Mouse (Mus musculus) intestine, postnatal 0 days (tissue): ENCODE measurements around the gene Efna5. TPM values are rescaled to one million over a fixed set of nuclear protein-coding genes. Genes with fewer than 3 reads are reported as not detected.

ENCODE experiments used
- ATAC-seq: fragments of 200-750 bp; cut with Nextera tagmentation; 2 replicates; pipeline ENCODE4 v1.8.0; 2017; ENCODE audit warnings: mild to moderate bottlenecking, moderate TSS enrichment, moderate library complexity
- H3K27ac ChIP-seq: fragments of 300-500 bp; sonication (generic); 2 replicates; pipeline ENCODE4 v1.5.1; 2014; ENCODE audit warnings: mild to moderate bottlenecking, low read depth, low read length, moderate library complexity
- H3K27me3 ChIP-seq: fragments of 300-500 bp; sonication (generic); replicated peaks from 2 replicates; pipeline ENCODE4 v1.6.1; 2014; ENCODE audit warnings: low read length, mixed read lengths; ENCODE audit not compliant: control insufficient read depth, insufficient read depth
- H3K36me3 ChIP-seq: fragments of 300-500 bp; sonication (generic); 2 replicates; pipeline ENCODE4 v1.6.1; 2014; ENCODE audit warnings: mild to moderate bottlenecking, moderate library complexity; ENCODE audit not compliant: control insufficient read depth, insufficient read depth
- H3K4me1 ChIP-seq: fragments of 300-500 bp; sonication (generic); replicated peaks from 2 replicates; pipeline ENCODE4 v1.6.1; 2014; ENCODE audit warnings: antibody characterized with exemption, low read length, mixed read lengths; ENCODE audit not compliant: control insufficient read depth, insufficient read depth
- H3K4me2 ChIP-seq: fragments of 300-500 bp; sonication (generic); replicated peaks from 2 replicates; pipeline ENCODE4 v1.6.1; 2014; ENCODE audit warnings: low read depth, mild to moderate bottlenecking, moderate library complexity
- H3K4me3 ChIP-seq: fragments of 300-500 bp; sonication (generic); 2 replicates; pipeline ENCODE4 v1.5.1; 2014; ENCODE audit warnings: low read depth, low read length
- H3K9ac ChIP-seq: fragments of 300-500 bp; sonication (generic); 2 replicates; pipeline ENCODE4 v1.6.1; 2014; ENCODE audit warnings: mild to moderate bottlenecking, low read depth, low read length
- H3K9me3 ChIP-seq: fragments of 300-500 bp; sonication (generic); 2 replicates; pipeline ENCODE4 v1.6.1; 2016; ENCODE audit warnings: mixed run types; ENCODE audit not compliant: control insufficient read depth
- CTCF ChIP-seq: sonication (generic); IDR thresholded peaks from 2 replicates; pipeline ENCODE4 v1.5.1; 2016; ENCODE audit warnings: low read depth, mild to moderate bottlenecking, control low read depth, antibody characterized with exemption, moderate library complexity
- WGBS: fragments of 180-500 bp; shearing (Covaris S2); extraction: QIAGEN DNeasy Blood & Tissue Kit; methylation state at CpG from one replicate; pipeline ENCODE4 v1.1.7; 2014; 5-methylcytosine and 5-hydroxymethylcytosine counted together
- polyA plus RNA-seq: library from polyadenylated mRNA; unstranded; fragments of >200 nt; fragmentation: Nextera tagmentation; extraction: Ambion mirVana; gene quantifications from 2 replicates; pipeline ENCODE4 v1.2.1, GENCODE M21; 2015

Efna5 gene
- polyA plus RNA-seq: 8.6 and 10.5 TPM in 2 replicates

DNA sequence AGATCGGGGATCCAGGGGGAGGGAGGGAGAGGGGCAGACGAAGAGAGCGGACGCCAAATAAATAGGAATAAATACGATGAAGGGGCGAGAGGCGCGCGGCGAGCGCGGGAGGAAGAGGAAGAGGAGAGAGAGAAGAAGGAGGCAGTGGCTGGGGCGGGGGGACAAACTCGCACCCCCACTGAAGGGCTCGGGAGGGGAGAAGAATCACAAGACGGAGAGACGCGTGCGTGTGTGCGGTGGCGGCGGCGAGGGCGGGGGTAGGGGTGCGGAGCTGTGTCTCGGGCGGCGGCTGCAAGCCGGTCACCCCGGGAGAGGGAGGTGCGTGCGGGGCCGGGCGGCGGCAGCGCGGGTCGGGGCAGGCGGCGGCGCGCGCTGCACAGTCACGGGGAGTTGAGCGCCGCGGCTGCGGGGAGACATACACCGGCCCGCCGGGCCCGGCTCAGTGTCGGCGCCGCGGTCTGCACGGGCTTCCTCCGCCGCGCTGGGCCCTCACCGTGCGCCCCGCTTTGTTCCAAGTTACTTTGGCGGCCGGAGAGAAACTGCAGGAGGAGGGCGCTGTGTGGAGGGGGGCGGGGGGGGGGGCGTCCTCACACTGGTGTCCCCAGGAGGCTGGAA, at the start of gene Efna5:
Efna5 (minus strand) TSS at position 142 of the 615 bp plus-strand sequence.
- no peak for TF ChIP-seq CTCF
- under 1% methylated on average over 35 of the region's 68 CpGs for WGBS
- Histone ChIP-seq H3K4me1 (no peaks in the 10 kb centered on the region), H3K36me3 (no peaks in the 10 kb centered on the region), H3K27ac (peak within 1 kb of the TSS; percentile 69), H3K4me2 (peak within 1 kb of the TSS; percentile 98), H3K27me3 (peaks cover 34% of the 10 kb centered on the region), H3K9me3 (no peaks in the 10 kb centered on the region), H3K9ac (peak within 1 kb of the TSS; percentile 54), H3K4me3 (peak within 1 kb of the TSS; percentile 76)
- peak; percentile 24; the same call in 1 of the 2 replicates for ATAC-seq

DNA sequence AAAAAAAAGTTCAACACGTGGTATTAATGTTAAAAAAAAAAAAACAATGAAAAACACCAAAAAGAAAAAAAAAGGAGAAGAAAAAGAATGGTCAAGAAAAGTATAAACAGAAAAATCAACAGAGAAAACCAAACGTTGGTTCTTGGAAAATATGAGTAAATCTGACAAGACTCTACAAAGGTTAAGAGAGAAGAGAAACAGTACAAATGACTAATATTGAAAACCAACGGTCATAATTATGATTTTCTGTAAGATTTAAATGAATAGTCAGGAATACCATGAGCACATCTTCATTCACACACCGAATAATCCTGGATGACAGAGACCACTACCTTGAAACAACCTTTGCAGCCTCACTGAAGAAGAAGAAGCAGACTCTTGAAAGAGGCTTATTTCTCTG, 34.2 kb upstream of the Efna5 start:
- Histone ChIP-seq H3K9me3 (no peaks in the 10 kb centered on the region), H3K36me3 (no peaks in the 10 kb centered on the region), H3K4me3 (no peak overlapping the region), H3K27ac (no peak overlapping the region), H3K27me3 (no peaks in the 10 kb centered on the region), H3K4me2 (no peak overlapping the region), H3K4me1 (no peaks in the 10 kb centered on the region), H3K9ac (no peak overlapping the region)
- ATAC-seq: no peak
- no peak for TF ChIP-seq CTCF
- 82% methylated on average over 4 of the region's 4 CpGs for WGBS

DNA sequence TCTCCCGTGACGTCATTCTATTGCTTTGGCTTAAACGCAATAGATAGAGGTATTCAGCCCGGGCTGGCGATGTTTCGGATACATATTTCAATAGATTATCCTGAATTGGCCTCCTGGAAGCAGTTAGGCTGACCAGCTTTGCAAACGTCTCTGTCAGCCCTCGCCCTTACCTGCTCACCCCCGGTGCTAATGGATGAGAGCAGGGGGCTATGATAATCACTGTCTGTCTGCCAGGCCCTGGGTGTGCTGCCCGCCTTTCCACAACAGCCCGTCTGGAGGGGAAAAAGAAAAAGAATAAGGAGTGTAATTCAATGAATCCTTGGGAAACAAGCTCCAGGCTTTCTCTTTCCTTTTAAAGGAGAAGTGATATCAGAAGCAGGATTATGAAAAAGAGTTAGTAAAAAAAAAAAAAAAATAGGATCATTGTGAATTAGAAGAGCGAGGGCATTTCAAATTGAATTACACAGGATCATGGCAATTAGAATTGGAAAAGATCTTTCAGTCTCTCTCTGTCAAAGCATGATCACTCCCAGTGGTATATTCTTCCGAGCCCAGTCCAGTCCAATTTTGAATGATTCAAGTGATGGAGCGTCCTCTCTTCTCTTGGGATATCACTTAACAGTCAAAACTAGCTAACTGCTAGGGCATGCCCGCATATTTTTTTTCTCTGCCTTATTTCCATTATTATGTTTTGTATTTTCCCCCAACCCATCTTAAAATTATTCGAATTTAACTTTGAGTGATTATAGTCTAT, 24.8 kb upstream of the Efna5 start:
- Histone ChIP-seq H3K36me3 (no peaks in the 10 kb centered on the region), H3K27ac (no peak overlapping the region), H3K4me3 (no peak overlapping the region), H3K27me3 (no peaks in the 10 kb centered on the region), H3K9me3 (no peaks in the 10 kb centered on the region), H3K4me2 (no peak overlapping the region), H3K9ac (no peak overlapping the region), H3K4me1 (no peaks in the 10 kb centered on the region)
- TF ChIP-seq CTCF: no peak
- ATAC-seq: no peak
- WGBS: 75% methylated on average over 16 of the region's 16 CpGs

DNA sequence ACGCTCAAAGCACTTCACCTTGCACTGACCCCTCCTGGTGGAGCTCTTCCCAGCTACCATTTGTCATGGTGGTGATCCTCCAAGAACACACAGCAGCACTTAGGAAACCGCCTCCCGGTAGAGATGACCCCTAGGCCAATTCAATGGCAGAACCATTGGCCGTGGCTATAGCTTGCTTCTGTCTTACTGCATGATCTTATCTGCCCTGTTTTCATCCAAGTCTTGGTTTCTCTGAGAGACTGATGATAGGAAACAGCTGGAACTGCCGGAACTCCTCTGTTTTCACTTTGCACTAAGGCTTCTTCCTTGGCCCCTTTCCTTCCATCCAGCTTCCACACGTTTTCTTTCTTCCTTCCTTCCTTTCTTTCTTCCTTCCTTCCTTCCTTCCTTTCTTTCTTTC, 17.9 kb upstream of the Efna5 start:
- Histone ChIP-seq H3K27ac (no peak overlapping the region), H3K4me1 (no peaks in the 10 kb centered on the region), H3K4me2 (no peak overlapping the region), H3K4me3 (no peak overlapping the region), H3K36me3 (no peaks in the 10 kb centered on the region), H3K27me3 (no peaks in the 10 kb centered on the region), H3K9me3 (no peaks in the 10 kb centered on the region), H3K9ac (no peak overlapping the region)
- 70% methylated on average over 6 of the region's 6 CpGs for WGBS
- ATAC-seq: no peak
- TF ChIP-seq CTCF: no peak

DNA sequence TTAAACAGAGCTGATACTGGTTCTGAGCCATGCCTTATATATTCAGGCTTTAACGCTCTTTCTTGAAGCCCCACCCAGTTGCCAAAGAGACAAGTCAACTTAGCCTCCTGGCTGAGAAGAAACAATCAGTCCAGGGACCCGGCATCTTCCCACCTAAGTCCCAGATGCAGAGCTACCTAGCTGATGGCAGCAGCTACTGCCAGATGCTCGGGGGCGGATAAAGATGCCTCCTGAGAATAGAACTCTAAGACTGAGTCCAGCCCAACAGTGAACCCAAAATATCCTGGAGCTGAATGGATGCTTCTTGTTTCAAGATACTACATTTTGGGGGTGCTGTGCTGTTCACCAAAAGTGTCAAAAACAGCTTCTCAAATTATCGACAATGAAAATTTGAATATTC, 8.9 kb upstream of the Efna5 start:
- no peak for TF ChIP-seq CTCF
- WGBS: 82% methylated on average over 5 of the region's 5 CpGs
- H3K9me3 ChIP-seq: no peaks in the 10 kb centered on the region
- no peak overlapping the region for H3K4me3 ChIP-seq
- H3K4me2 ChIP-seq: no peak overlapping the region
- H3K27ac ChIP-seq: no peak overlapping the region
- ATAC-seq: no peak
- H3K9ac ChIP-seq: no peak overlapping the region
- H3K27me3 ChIP-seq: 0 out of 2 replicates have a peak, but pooled peaks cover 3% of the 10 kb centered on the region
- no peaks in the 10 kb centered on the region for H3K36me3 ChIP-seq
- no peaks in the 10 kb centered on the region for H3K4me1 ChIP-seq

DNA sequence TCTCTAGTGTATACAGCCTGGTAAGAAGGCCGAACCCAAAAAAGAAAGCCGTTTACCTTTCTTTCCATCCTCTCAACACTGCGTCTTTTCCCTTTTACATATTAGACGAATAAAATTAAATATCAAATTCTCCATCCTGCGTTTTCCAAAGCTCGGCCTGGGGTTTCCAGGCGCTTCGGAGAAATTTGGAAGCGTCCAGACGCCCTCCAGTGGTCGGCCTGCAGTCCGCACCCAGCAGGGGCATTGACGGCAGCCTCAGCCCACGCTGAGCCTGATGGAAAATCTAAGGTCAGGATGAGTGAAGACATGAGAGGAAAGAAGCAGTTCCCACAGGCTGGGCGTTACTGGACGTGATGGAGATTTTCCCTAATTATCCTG, 3.0 kb upstream of the Efna5 start:
- peaks cover 32% of the 10 kb centered on the region for H3K27me3 ChIP-seq
- no peaks in the 10 kb centered on the region for H3K36me3 ChIP-seq
- peak; percentile 89 for TF ChIP-seq CTCF
- H3K4me1 ChIP-seq: no peaks in the 10 kb centered on the region
- peak overlapping the region; percentile 76 for H3K4me3 ChIP-seq
- peak overlapping the region; percentile 98 for H3K4me2 ChIP-seq
- no peak overlapping the region for H3K27ac ChIP-seq
- no peaks in the 10 kb centered on the region for H3K9me3 ChIP-seq
- no peak overlapping the region for H3K9ac ChIP-seq
- WGBS: under 1% methylated on average over 16 of the region's 16 CpGs
- no peak for ATAC-seq
